Mouse (Mus musculus): Measurements from ENCODE around the gene Rmdn3.

The Rmdn3 gene

GRCm38 (mm10) chr2:119101552-119101951 lies 55.3 kb downstream of the Rmdn3 start:
- no peak for DNase-seq (ENCODE audit: low spot score in 2 of 2)

All from urinary bladder, adult 18-20 months (tissue).